ENCODE assay signal across 8 mouse cellular contexts in genomic region chr1:43827002-43827762, GRCm38 (mm10). TPM values are rescaled to one million over a fixed set of nuclear protein-coding genes. Genes with fewer than 3 reads are reported as not detected.
DNase-seq lines count a peak whose midpoint lies in the region; ATAC-seq lines count a peak whose summit lies in the region.

No protein-coding gene starts in this region.

- peak; percentile 63 for DNase-seq in adrenal gland, postnatal 10 days
- DNase-seq in adrenal gland, adult 8-10 months: no peak
- DNase-seq in CD4-positive helper T cell, adult 2 months (ENCODE audit: low read depth, low spot score): peak; percentile 66
- DNase-seq in embryo, embryonic 11 days: peak; percentile 46
- no peak for DNase-seq in limb, embryonic 10.5 days (ENCODE audit: low spot score)
- DNase-seq in mesoderm, embryonic 11.5 days (ENCODE audit: low read depth, low spot score): peak; percentile 24

- no peaks in the 10 kb centered on the region for H3K9me3 ChIP-seq in heart, embryonic 15.5 days (replicated peaks)
- no peaks in the 10 kb centered on the region for H3K9me3 ChIP-seq in limb, embryonic 10.5 days (replicated peaks)
- H3K9me3 ChIP-seq in stomach, embryonic 14.5 days (ENCODE audit: control insufficient read depth, low read depth, low read length): no peaks in the 10 kb centered on the region

- H3K4me3 ChIP-seq in heart, embryonic 15.5 days: peak overlapping the region; percentile 91
- peak overlapping the region; percentile 96 for H3K4me3 ChIP-seq in limb, embryonic 10.5 days
- H3K4me3 ChIP-seq in stomach, embryonic 14.5 days (ENCODE audit: low read depth, low read length): peak overlapping the region; percentile 90

- peak overlapping the region; percentile 85 for H3K27ac ChIP-seq in heart, embryonic 15.5 days
- peak overlapping the region; percentile 96 for H3K27ac ChIP-seq in limb, embryonic 10.5 days
- H3K27ac ChIP-seq in stomach, embryonic 14.5 days (ENCODE audit: low read length): peak overlapping the region; percentile 89

- H3K36me3 ChIP-seq in heart, embryonic 15.5 days: no peaks in the 10 kb centered on the region
- H3K36me3 ChIP-seq in limb, embryonic 10.5 days: peaks cover 9% of the 10 kb centered on the region; the same call in 1 of the 2 replicates
- no peaks in the 10 kb centered on the region for H3K36me3 ChIP-seq in stomach, embryonic 14.5 days (ENCODE audit: control insufficient read depth, insufficient read depth, low read length)

- H3K27me3 ChIP-seq in heart, embryonic 15.5 days: no peaks in the 10 kb centered on the region
- H3K27me3 ChIP-seq in limb, embryonic 10.5 days (ENCODE audit: low read depth, poor library complexity, severe bottlenecking): no peaks in the 10 kb centered on the region
- H3K27me3 ChIP-seq in stomach, embryonic 14.5 days (ENCODE audit: control insufficient read depth, insufficient read depth, low read length): no peaks in the 10 kb centered on the region

- WGBS in heart, embryonic 15.5 days: under 1% methylated on average over 68 of the region's 68 CpGs
- under 1% methylated on average over 68 of the region's 68 CpGs for WGBS in limb, embryonic 10.5 days
- WGBS in stomach, embryonic 14.5 days: under 1% methylated on average over 68 of the region's 68 CpGs

- H3K4me2 ChIP-seq in heart, embryonic 15.5 days: peak overlapping the region; percentile 82
- H3K4me2 ChIP-seq in stomach, embryonic 14.5 days (replicated peaks; ENCODE audit: low read depth, low read length): peak overlapping the region; percentile 89

- peaks cover 19% of the 10 kb centered on the region for H3K4me1 ChIP-seq in heart, embryonic 15.5 days (replicated peaks)
- H3K4me1 ChIP-seq in limb, embryonic 10.5 days: peaks cover 16% of the 10 kb centered on the region
- H3K4me1 ChIP-seq in stomach, embryonic 14.5 days (ENCODE audit: control insufficient read depth, insufficient read depth, low read length): peaks cover 14% of the 10 kb centered on the region; the same call in 1 of the 2 replicates

- ATAC-seq in heart, embryonic 15.5 days (replicated peaks; ENCODE audit: insufficient number of reproducible peaks, insufficient read depth, low FRiP score, low read depth): peak; percentile 61
- ATAC-seq in stomach, embryonic 14.5 days (ENCODE audit: insufficient number of reproducible peaks, insufficient read depth, low FRiP score, low read depth): peak; percentile 68

- peak overlapping the region; percentile 84 for H3K9ac ChIP-seq in heart, embryonic 15.5 days
- H3K9ac ChIP-seq in stomach, embryonic 14.5 days (replicated peaks; ENCODE audit: low read depth, low read length): peak overlapping the region; percentile 82

RNA-seq across cellular contexts. Expression of gene Uxs1, which starts 0.4 kb away (rescaled TPM):
- total RNA-seq in adrenal gland, postnatal 10 days (2021): 10 to 100 TPM; 27.6 to 28.2 TPM
- total RNA-seq in adrenal gland, adult 8-10 months (2022): 10 to 100 TPM; 60.0 to 69.7 (median 67.9) TPM
- polyA plus RNA-seq in heart, embryonic 15.5 days (2015; fragmentation: Nextera tagmentation; extraction: Ambion mirVana): 12.9 and 16.0 TPM in 2 replicates
- 21.2 and 22.5 TPM in 2 replicates for polyA plus RNA-seq in limb, embryonic 10.5 days (2016; fragmentation: Nextera tagmentation; extraction: Ambion mirVana)
- polyA plus RNA-seq in stomach, embryonic 14.5 days (2014; fragmentation: Nextera tagmentation; extraction: Ambion mirVana): 16.9 and 17.4 TPM in 2 replicates

Comparison
In these comparisons a context has a peak if more than half of its experiments do, and no peak if none do; other contexts are left out.
1. DNase-seq: peak in adrenal gland, postnatal 10 days (single experiment), CD4-positive helper T cell, adult 2 months (single experiment), embryo, embryonic 11 days (single experiment) and mesoderm, embryonic 11.5 days (single experiment); none in adrenal gland, adult 8-10 months (single experiment) and limb, embryonic 10.5 days (single experiment).
2. Peak in every context shown above with its lines, with median percentiles within 50 percentile points of each other: H3K27ac ChIP-seq and H3K4me3 ChIP-seq.